Mouse (Mus musculus) myocyte (in vitro differentiated cells): ENCODE measurements around the gene Olfr693. TPM values are rescaled to one million over a fixed set of nuclear protein-coding genes. Genes with fewer than 3 reads are reported as not detected.

Experiments used
- H3K27me3 ChIP-seq: one replicate; pipeline ENCODE4 v1.6.1; 2011; ENCODE audit not compliant: control insufficient read depth, insufficient read depth, insufficient read length
- H3K36me3 ChIP-seq: one replicate; pipeline ENCODE4 v1.6.1; 2011; ENCODE audit not compliant: control insufficient read depth, insufficient read depth
- H3K4me2 ChIP-seq: one replicate; pipeline ENCODE4 v1.6.1; 2011; ENCODE audit warnings: low read depth, control low read depth
- H3K4me3 ChIP-seq: one replicate; pipeline ENCODE4 v1.5.1; 2011; ENCODE audit warnings: mild to moderate bottlenecking, control low read depth, moderate library complexity
- H3K79me2 ChIP-seq: one replicate; pipeline ENCODE4 v1.6.1; 2011; ENCODE audit not compliant: control insufficient read depth, insufficient read depth
- H3ac ChIP-seq: one replicate; pipeline ENCODE4 v1.6.1; 2011; ENCODE audit not compliant: control insufficient read depth, insufficient read length
- CEBPB ChIP-seq: IDR thresholded peaks from 2 replicates; pipeline ENCODE4 v1.6.1; 2011; ENCODE audit warnings: mild to moderate bottlenecking, moderate library complexity; ENCODE audit not compliant: poor library complexity, insufficient read depth, severe bottlenecking
- E2F4 ChIP-seq: IDR thresholded peaks from one replicate; pipeline ENCODE4 v1.6.1; 2011; ENCODE audit warnings: mild to moderate bottlenecking, control low read depth, moderate library complexity; ENCODE audit not compliant: insufficient read depth
- MAX ChIP-seq: IDR thresholded peaks from one replicate; pipeline ENCODE4 v1.6.1; 2011; ENCODE audit warnings: low read depth, mild to moderate bottlenecking, control low read depth
- MYOD1 ChIP-seq, 3 experiments: IDR thresholded peaks; one replicate each; pipeline ENCODE4 v1.6.1; 2011; ENCODE audit warnings: control low read depth in 2 of 3, low read depth in 2 of 3, mild to moderate bottlenecking in 2 of 3, moderate library complexity in 1 of 3; ENCODE audit not compliant: insufficient read length in 2 of 3, control insufficient read depth in 1 of 3
- MYOG ChIP-seq, 3 experiments: IDR thresholded peaks; one replicate each; pipeline ENCODE4 v1.6.1; 2011; ENCODE audit warnings: control low read depth in 2 of 3, low read depth in 2 of 3, mild to moderate bottlenecking in 2 of 3; ENCODE audit not compliant: insufficient read length in 2 of 3, control insufficient read depth in 1 of 3, insufficient read depth in 1 of 3
- POLR2A ChIP-seq: IDR thresholded peaks from one replicate; pipeline ENCODE4 v1.6.1; 2011; ENCODE audit warnings: low read depth, mild to moderate bottlenecking, control low read depth, moderate library complexity; ENCODE audit not compliant: insufficient read length
- POLR2AphosphoS2 ChIP-seq: IDR thresholded peaks from one replicate; pipeline ENCODE4 v1.6.1; 2011; ENCODE audit warnings: low read depth, control low read depth; ENCODE audit not compliant: insufficient read length
- REST ChIP-seq: IDR thresholded peaks from one replicate; pipeline ENCODE4 v1.6.1; 2011; ENCODE audit warnings: mild to moderate bottlenecking, control low read depth, moderate library complexity; ENCODE audit not compliant: insufficient read depth, insufficient read length
- SRF ChIP-seq: IDR thresholded peaks from one replicate; pipeline ENCODE4 v1.6.1; 2011; ENCODE audit warnings: low read depth; ENCODE audit not compliant: control insufficient read depth, insufficient read length
- TCF12 ChIP-seq: IDR thresholded peaks from one replicate; pipeline ENCODE4 v1.6.1; 2011; ENCODE audit warnings: mild to moderate bottlenecking, control low read depth; ENCODE audit not compliant: poor library complexity, insufficient read depth, severe bottlenecking
- TCF3 ChIP-seq: IDR thresholded peaks from one replicate; pipeline ENCODE4 v1.6.1; 2011; ENCODE audit warnings: low read depth, control low read depth; ENCODE audit not compliant: insufficient read length
- USF1 ChIP-seq: IDR thresholded peaks from one replicate; pipeline ENCODE4 v1.6.1; 2011; ENCODE audit warnings: low read depth, mild to moderate bottlenecking, control low read depth, moderate library complexity
- polyA plus RNA-seq: library from polyadenylated mRNA; unstranded; fragments of >200 nt; fragmentation: generic; extraction: Trizol; gene quantifications from one replicate; pipeline ENCODE4 v1.2.1, GENCODE M21; 2012; ENCODE audit warnings: missing spikeins

Gene Olfr693
- polyA plus RNA-seq, 1 experiment, result not detected

DNA sequence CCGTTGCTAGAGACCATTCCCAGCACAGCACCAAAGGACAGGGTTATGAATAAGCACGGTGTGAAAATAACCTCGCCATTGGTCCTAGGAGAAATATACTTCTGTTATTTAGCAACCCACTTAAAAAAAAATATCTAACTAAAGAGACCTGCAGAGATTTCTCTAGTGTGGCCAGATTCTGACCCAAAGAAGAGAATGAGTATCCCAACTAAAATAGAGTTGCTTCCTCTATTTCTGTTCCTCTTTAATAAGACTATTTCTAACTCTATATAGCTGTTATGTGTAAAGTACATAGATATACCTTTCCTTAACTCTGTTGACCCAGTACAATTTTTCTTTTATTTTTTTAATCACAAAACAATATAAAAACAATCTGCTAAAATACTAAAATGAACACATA lies 12.6 kb upstream of the Olfr693 start:
- Histone ChIP-seq H3K27me3 (no peaks in the 10 kb centered on the region), H3K4me3 (no peak overlapping the region), H3K4me2 (no peak overlapping the region), H3K36me3 (no peaks in the 10 kb centered on the region), H3ac (no peak overlapping the region), H3K79me2 (no peaks in the 10 kb centered on the region)
- TF ChIP-seq MYOD1 (IDR thresholded peaks at IDR 0.05; ENCODE audit: control insufficient read depth in 1 of 3, insufficient read length in 2 of 3, low read depth in 2 of 3) (no peak), TCF12 (no peak), USF1 (no peak), POLR2AphosphoS2 (no peak), MYOG (IDR thresholded peaks at IDR 0.05; ENCODE audit: control insufficient read depth in 1 of 3, insufficient read depth in 1 of 3, insufficient read length in 2 of 3, low read depth in 2 of 3) (no peak), CEBPB (no peak), POLR2A (no peak), REST (no peak), E2F4 (no peak), TCF3 (no peak), SRF (no peak), MAX (no peak)

DNA sequence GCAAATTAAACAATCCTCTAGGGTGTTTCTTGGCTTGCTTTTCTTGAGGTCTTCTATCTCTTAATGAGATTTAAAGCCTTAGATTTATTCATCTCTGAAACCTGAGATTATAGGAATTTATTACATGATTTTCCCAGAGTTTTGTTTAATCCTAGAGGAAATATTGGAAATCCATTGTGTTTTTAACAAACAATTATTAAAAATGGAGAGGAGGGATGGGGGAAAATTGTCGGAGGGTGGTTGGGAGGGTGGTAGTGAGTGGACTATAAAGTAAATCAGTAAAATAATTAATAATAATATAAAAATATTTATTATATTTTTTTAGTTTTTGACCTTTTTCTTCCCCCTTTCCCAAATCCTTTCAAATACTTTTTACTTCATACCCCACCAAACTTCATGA lies 11.3 kb upstream of the Olfr693 start, which contains the start of gene Olfr694:
TSS of gene Olfr694 (minus strand) at position 101 of the 400 bp plus-strand sequence.
- Histone ChIP-seq H3K4me3 (no peak within 1 kb of the TSS), H3K27me3 (no peaks in the 10 kb centered on the region), H3K36me3 (no peaks in the 10 kb centered on the region), H3K79me2 (no peaks in the 10 kb centered on the region), H3K4me2 (no peak within 1 kb of the TSS), H3ac (no peak within 1 kb of the TSS)
- TF ChIP-seq SRF (no peak), E2F4 (no peak), POLR2AphosphoS2 (no peak), MYOG (IDR thresholded peaks at IDR 0.05; ENCODE audit: control insufficient read depth in 1 of 3, insufficient read depth in 1 of 3, insufficient read length in 2 of 3, low read depth in 2 of 3) (no peak), MYOD1 (IDR thresholded peaks at IDR 0.05; ENCODE audit: control insufficient read depth in 1 of 3, insufficient read length in 2 of 3, low read depth in 2 of 3) (no peak), REST (no peak), POLR2A (no peak), TCF3 (no peak), MAX (no peak), USF1 (no peak), CEBPB (no peak), TCF12 (no peak)

DNA sequence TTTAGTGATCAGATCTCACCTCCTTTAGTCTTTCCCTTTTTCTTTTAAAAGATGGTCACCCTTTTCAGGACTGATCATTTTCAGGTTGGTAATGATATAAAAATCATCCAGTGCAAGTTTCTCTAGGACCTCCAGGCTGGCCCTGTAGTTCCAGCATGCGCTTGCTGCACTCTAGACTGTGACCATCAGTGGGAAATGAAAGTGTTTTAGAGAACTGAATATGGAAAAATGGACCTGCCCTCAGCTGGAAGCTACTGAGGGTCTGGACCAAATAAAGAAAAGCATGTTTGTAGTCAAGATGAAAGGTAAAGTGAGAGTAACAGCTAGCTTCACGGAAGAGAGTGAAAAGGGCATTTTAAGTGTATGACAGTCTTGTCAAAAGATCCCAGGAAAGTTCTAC lies 5.0 kb upstream of the Olfr693 start:
- TF ChIP-seq POLR2AphosphoS2 (no peak), MYOD1 (IDR thresholded peaks at IDR 0.05; ENCODE audit: control insufficient read depth in 1 of 3, insufficient read length in 2 of 3, low read depth in 2 of 3) (no peak), REST (no peak), USF1 (no peak), POLR2A (no peak), TCF3 (no peak), MAX (no peak), SRF (no peak), TCF12 (no peak), E2F4 (no peak), CEBPB (no peak), MYOG (IDR thresholded peaks at IDR 0.05; ENCODE audit: control insufficient read depth in 1 of 3, insufficient read depth in 1 of 3, insufficient read length in 2 of 3, low read depth in 2 of 3) (no peak)
- Histone ChIP-seq H3K79me2 (no peaks in the 10 kb centered on the region), H3K36me3 (no peaks in the 10 kb centered on the region), H3ac (no peak overlapping the region), H3K4me2 (no peak overlapping the region), H3K4me3 (no peak overlapping the region), H3K27me3 (no peaks in the 10 kb centered on the region)

DNA sequence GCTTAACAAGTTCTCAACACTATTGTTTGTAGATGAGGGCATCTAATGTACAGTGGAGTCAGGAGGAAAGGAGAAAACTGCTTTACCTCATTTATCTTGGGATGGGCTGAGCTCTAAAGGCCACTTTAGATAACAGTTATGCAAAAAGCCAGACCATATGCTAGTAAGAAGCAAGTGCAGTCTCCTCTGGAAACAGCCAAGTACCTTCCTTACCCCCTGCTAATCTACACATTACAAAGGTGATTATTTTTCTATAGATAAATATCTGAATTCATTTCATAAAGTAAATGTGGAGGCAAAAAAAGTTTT lies 28.1 kb downstream of the Olfr693 start:
- no peak for TF ChIP-seq POLR2A
- no peak for TF ChIP-seq E2F4
- TF ChIP-seq POLR2AphosphoS2, result no peak
- TF ChIP-seq REST, result no peak
- TF ChIP-seq CEBPB, result no peak
- TF ChIP-seq MYOG (IDR thresholded peaks at IDR 0.05; ENCODE audit: control insufficient read depth in 1 of 3, insufficient read depth in 1 of 3, insufficient read length in 2 of 3, low read depth in 2 of 3), result no peak
- no peak for TF ChIP-seq USF1
- no peaks in the 10 kb centered on the region for H3K36me3 ChIP-seq
- H3ac ChIP-seq, result no peak overlapping the region

More for the DNA sequence above, 28.1 kb downstream of the Olfr693 start:
- Histone ChIP-seq H3K27me3 (no peaks in the 10 kb centered on the region), H3K79me2 (no peaks in the 10 kb centered on the region), H3K4me2 (no peak overlapping the region), H3K4me3 (no peak overlapping the region)
